Comparison of ENCODE assay signal across 23 mouse cellular contexts in genomic region chr3:37568780-37569179, GRCm38 (mm10).
DNase-seq lines count a peak whose midpoint lies in the region; ATAC-seq lines count a peak whose summit lies in the region.
"Had no signal": no experiment of that assay in that cellular context is flagged by ENCODE, and none has a peak within 500 bp of the region (broad histone marks: within the 10 kb centered on the region; RNA-seq: fewer than 3 reads in every experiment).

No protein-coding gene starts in this region.

- no peaks in the 10 kb centered on the region for H3K9me3 ChIP-seq in forebrain, embryonic 11.5 days (ENCODE audit: control insufficient read depth, low read length)
- no peaks in the 10 kb centered on the region for H3K9me3 ChIP-seq in forebrain, embryonic 16.5 days (ENCODE audit: control insufficient read depth, low read length)
- no peaks in the 10 kb centered on the region for H3K9me3 ChIP-seq in midbrain, embryonic 11.5 days (ENCODE audit: control insufficient read depth, low read length)
- no peaks in the 10 kb centered on the region for H3K9me3 ChIP-seq in midbrain, embryonic 14.5 days (ENCODE audit: control insufficient read depth, low read length)
- H3K9me3 ChIP-seq in liver, embryonic 12.5 days (replicated peaks) = no peaks in the 10 kb centered on the region
- H3K9me3 ChIP-seq: G1E; heart, embryonic 13.5 days; neural tube, embryonic 13.5 days had no signal

- DNase-seq in forebrain, embryonic 11.5 days (ENCODE audit: low spot score) = no peak
- DNase-seq in midbrain, embryonic 11.5 days (ENCODE audit: low spot score, missing footprints) = peak; percentile 82
- DNase-seq in midbrain, embryonic 14.5 days = no peak
- DNase-seq in cerebellum, postnatal 10 days = no peak
- DNase-seq in cerebellum, adult 11 months = no peak
- DNase-seq: adrenal gland, adult 8-10 months; cerebellum, adult 9-10 months; gastrocnemius, adult 2 months; gastrocnemius, postnatal 36 days; heart, adult 2 months; heart, postnatal 10 days; kidney, adult 11 months; kidney, postnatal 14 days; lung, embryonic 14.5 days; lung, postnatal 14 days; right cerebral cortex, postnatal 14 days; thymus, postnatal 4 days had no signal

- H3K4me1 ChIP-seq in forebrain, embryonic 11.5 days (replicated peaks; ENCODE audit: control insufficient read depth, insufficient read depth, low read length) = peaks cover 7% of the 10 kb centered on the region
- H3K4me1 ChIP-seq in forebrain, embryonic 16.5 days (replicated peaks; ENCODE audit: control insufficient read depth, insufficient read depth, low read length) = peaks cover 14% of the 10 kb centered on the region
- H3K4me1 ChIP-seq in midbrain, embryonic 11.5 days (ENCODE audit: control insufficient read depth, insufficient read depth, low read length) = peaks cover 20% of the 10 kb centered on the region
- peaks cover 14% of the 10 kb centered on the region for H3K4me1 ChIP-seq in midbrain, embryonic 14.5 days (ENCODE audit: control insufficient read depth, insufficient read depth, low read length)
- peaks cover 85% of the 10 kb centered on the region for H3K4me1 ChIP-seq in liver, embryonic 12.5 days
- H3K4me1 ChIP-seq: heart, embryonic 13.5 days had no signal

- no peak for ATAC-seq in forebrain, embryonic 11.5 days (replicated peaks; ENCODE audit: low FRiP score)
- ATAC-seq in forebrain, embryonic 16.5 days = no peak
- no peak for ATAC-seq in midbrain, embryonic 11.5 days (ENCODE audit: low FRiP score)
- ATAC-seq in midbrain, embryonic 14.5 days (ENCODE audit: low FRiP score, low TSS enrichment) = no peak
- peak; percentile 77 for ATAC-seq in liver, embryonic 12.5 days

- no peak overlapping the region for H3K4me2 ChIP-seq in forebrain, embryonic 11.5 days (ENCODE audit: low read depth, low read length, severe bottlenecking)
- H3K4me2 ChIP-seq in forebrain, embryonic 16.5 days (ENCODE audit: low read length) = no peak overlapping the region
- no peak overlapping the region for H3K4me2 ChIP-seq in midbrain, embryonic 11.5 days
- H3K4me2 ChIP-seq in midbrain, embryonic 14.5 days (ENCODE audit: low read length) = no peak overlapping the region
- H3K4me2 ChIP-seq in liver, embryonic 12.5 days = peak overlapping the region; percentile 41
- H3K4me2 ChIP-seq: heart, embryonic 13.5 days; lung, embryonic 14.5 days had no signal

- no peaks in the 10 kb centered on the region for H3K36me3 ChIP-seq in forebrain, embryonic 11.5 days (ENCODE audit: control insufficient read depth, insufficient read depth, low read length)
- no peaks in the 10 kb centered on the region for H3K36me3 ChIP-seq in forebrain, embryonic 16.5 days (ENCODE audit: control insufficient read depth, insufficient read depth)
- no peaks in the 10 kb centered on the region for H3K36me3 ChIP-seq in midbrain, embryonic 11.5 days (ENCODE audit: control insufficient read depth, insufficient read depth, low read length)
- no peaks in the 10 kb centered on the region for H3K36me3 ChIP-seq in midbrain, embryonic 14.5 days (ENCODE audit: control insufficient read depth, insufficient read depth, low read length)
- peaks cover 13% of the 10 kb centered on the region; the same call in 1 of the 2 replicates for H3K36me3 ChIP-seq in liver, embryonic 12.5 days
- H3K36me3 ChIP-seq: heart, embryonic 13.5 days; neural tube, embryonic 13.5 days had no signal

- 52% methylated on average over 1 of the region's 1 CpGs for WGBS in forebrain, embryonic 11.5 days
- 43% methylated on average over 1 of the region's 1 CpGs for WGBS in forebrain, embryonic 16.5 days
- WGBS in midbrain, embryonic 11.5 days = 65% methylated on average over 1 of the region's 1 CpGs
- WGBS in midbrain, embryonic 14.5 days = 70% methylated on average over 1 of the region's 1 CpGs
- 62% methylated on average over 1 of the region's 1 CpGs for WGBS in liver, embryonic 12.5 days (ENCODE audit: insufficient replicate concordance)

- H3K27ac ChIP-seq in forebrain, embryonic 11.5 days (ENCODE audit: low read depth, low read length) = peak overlapping the region; percentile 84
- no peak overlapping the region for H3K27ac ChIP-seq in forebrain, embryonic 16.5 days (ENCODE audit: low read length)
- H3K27ac ChIP-seq in midbrain, embryonic 11.5 days (ENCODE audit: low read depth, low read length) = no peak overlapping the region
- H3K27ac ChIP-seq in midbrain, embryonic 14.5 days (replicated peaks; ENCODE audit: low read depth, low read length) = no peak overlapping the region
- peak overlapping the region; percentile 74 for H3K27ac ChIP-seq in liver, embryonic 12.5 days
- H3K27ac ChIP-seq: gastrocnemius, adult 2 months; heart, adult 2 months; heart, embryonic 13.5 days; hindbrain, embryonic 14.5 days; neural tube, embryonic 13.5 days had no signal

- H3K4me3 ChIP-seq in forebrain, embryonic 11.5 days (ENCODE audit: low read depth, low read length) = no peak overlapping the region
- H3K4me3 ChIP-seq in forebrain, embryonic 16.5 days (replicated peaks; ENCODE audit: low read length) = no peak overlapping the region
- H3K4me3 ChIP-seq in midbrain, embryonic 11.5 days (ENCODE audit: low read depth, low read length) = no peak overlapping the region
- no peak overlapping the region for H3K4me3 ChIP-seq in midbrain, embryonic 14.5 days (replicated peaks; ENCODE audit: low read depth, low read length)
- H3K4me3 ChIP-seq in liver, embryonic 12.5 days = no peak overlapping the region
- H3K4me3 ChIP-seq: gastrocnemius, adult 2 months; heart, adult 2 months; heart, embryonic 13.5 days; neural tube, embryonic 13.5 days had no signal

- H3K27me3 ChIP-seq in forebrain, embryonic 11.5 days (ENCODE audit: control insufficient read depth, insufficient read depth, low read length) = no peaks in the 10 kb centered on the region
- no peaks in the 10 kb centered on the region for H3K27me3 ChIP-seq in forebrain, embryonic 16.5 days (replicated peaks; ENCODE audit: control insufficient read depth, insufficient read depth, low read length)
- no peaks in the 10 kb centered on the region for H3K27me3 ChIP-seq in midbrain, embryonic 11.5 days (ENCODE audit: control insufficient read depth, insufficient read depth, low read length)
- H3K27me3 ChIP-seq in midbrain, embryonic 14.5 days (ENCODE audit: control insufficient read depth, insufficient read depth, low read length) = no peaks in the 10 kb centered on the region
- no peaks in the 10 kb centered on the region for H3K27me3 ChIP-seq in liver, embryonic 12.5 days (replicated peaks)
- H3K27me3 ChIP-seq: heart, embryonic 13.5 days; neural tube, embryonic 13.5 days had no signal

- H3K9ac ChIP-seq in forebrain, embryonic 11.5 days (ENCODE audit: low read length) = no peak overlapping the region
- no peak overlapping the region for H3K9ac ChIP-seq in forebrain, embryonic 16.5 days (replicated peaks; ENCODE audit: low read depth, low read length)
- no peak overlapping the region for H3K9ac ChIP-seq in midbrain, embryonic 11.5 days (ENCODE audit: low read length)
- no peak overlapping the region for H3K9ac ChIP-seq in midbrain, embryonic 14.5 days (replicated peaks; ENCODE audit: low read length)
- peak overlapping the region; percentile 35; the same call in 1 of the 2 replicates for H3K9ac ChIP-seq in liver, embryonic 12.5 days
- H3K9ac ChIP-seq: heart, embryonic 13.5 days; hindbrain, embryonic 14.5 days; lung, embryonic 14.5 days had no signal

Comparison
In these comparisons a context has a peak if more than half of its experiments do, and no peak if none do; other contexts are left out.
1. H3K27ac ChIP-seq: peak in forebrain, embryonic 11.5 days (single experiment) and liver, embryonic 12.5 days (single experiment); none in forebrain, embryonic 16.5 days (single experiment), midbrain, embryonic 11.5 days (single experiment) and midbrain, embryonic 14.5 days (single experiment).